Mouse (Mus musculus) MEL (cell line): ENCODE results near the gene Slc24a4.

Experiments
- CHD1 ChIP-seq: IDR thresholded peaks from 2 replicates; pipeline ENCODE4 v1.6.1; 2012; ENCODE audit warnings: low read depth, mild to moderate bottlenecking, inconsistent platforms, low read length, improper control_type of control experiment
- CHD2 ChIP-seq: IDR thresholded peaks from 2 replicates; pipeline ENCODE4 v1.6.1; 2011; ENCODE audit warnings: low read length, improper control_type of control experiment
- CTCF ChIP-seq, 3 experiments: IDR thresholded peaks in 2 of 3; conservative IDR thresholded peaks in 1 of 3; 2 replicates each; pipeline ENCODE4 v1.5.1; 2011 to 2012; ENCODE audit warnings: low read length in 3 of 3, low read depth in 2 of 3, mild to moderate bottlenecking in 2 of 3, improper control_type of control experiment in 1 of 3, inconsistent platforms in 1 of 3, mixed read lengths in 1 of 3, moderate library complexity in 1 of 3; ENCODE audit not compliant: control insufficient read depth in 1 of 3, insufficient read depth in 1 of 3, poor library complexity in 1 of 3, severe bottlenecking in 1 of 3
- E2F4 ChIP-seq: IDR thresholded peaks from 2 replicates; pipeline ENCODE4 v1.6.1; 2011; ENCODE audit warnings: low read depth, low read length, improper control_type of control experiment, borderline replicate concordance
- MAZ ChIP-seq: IDR thresholded peaks from 2 replicates; pipeline ENCODE4 v1.6.1; 2012; ENCODE audit warnings: low read depth, mild to moderate bottlenecking, inconsistent platforms, low read length, improper control_type of control experiment
- NRF1 ChIP-seq: IDR thresholded peaks from 2 replicates; pipeline ENCODE4 v1.6.1; 2014; ENCODE audit warnings: low read depth, mild to moderate bottlenecking, inconsistent platforms, low read length, improper control_type of control experiment, moderate library complexity; ENCODE audit not compliant: poor library complexity, insufficient read depth, severe bottlenecking
- POLR2A ChIP-seq, 2 experiments: IDR thresholded peaks; 2 replicates each; pipeline ENCODE4 v1.6.1; 2011 to 2012; ENCODE audit warnings: low read length in 2 of 2, mild to moderate bottlenecking in 2 of 2, control low read depth in 1 of 2, improper control_type of control experiment in 1 of 2, low read depth in 1 of 2, moderate library complexity in 1 of 2; ENCODE audit not compliant: control insufficient read depth in 1 of 2, insufficient read depth in 1 of 2, poor library complexity in 1 of 2
- RCOR1 ChIP-seq: IDR thresholded peaks from 2 replicates; pipeline ENCODE4 v1.6.1; 2012; ENCODE audit warnings: low read depth, mild to moderate bottlenecking, inconsistent platforms, low read length, improper control_type of control experiment
- USF1 ChIP-seq: IDR thresholded peaks from 2 replicates; pipeline ENCODE4 v1.6.1; 2014; ENCODE audit warnings: low read depth, mild to moderate bottlenecking, inconsistent platforms, low read length, improper control_type of control experiment, moderate library complexity
- ZMIZ1 ChIP-seq: IDR thresholded peaks from 2 replicates; pipeline ENCODE4 v1.6.1; 2012; ENCODE audit warnings: low read depth, mild to moderate bottlenecking, inconsistent platforms, low read length, improper control_type of control experiment, moderate library complexity
- ZNF384 ChIP-seq: IDR thresholded peaks from 2 replicates; pipeline ENCODE4 v1.6.1; 2012; ENCODE audit warnings: low read depth, mild to moderate bottlenecking, inconsistent platforms, low read length, improper control_type of control experiment

- TF ChIP-seq POLR2A (IDR thresholded peaks at IDR 0.05; ENCODE audit: control insufficient read depth in 1 of 2, insufficient read depth in 1 of 2, low read depth in 1 of 2, low read length in 2 of 2, poor library complexity in 1 of 2) = no peak
- TF ChIP-seq ZMIZ1 = no peak
- TF ChIP-seq MAZ = no peak
- no peak for TF ChIP-seq CHD1
- no peak for TF ChIP-seq ZNF384
- TF ChIP-seq CTCF (IDR thresholded peaks at IDR 0.05 in 2 of 3, conservative IDR thresholded peaks at IDR 0.05 in 1 of 3; ENCODE audit: control insufficient read depth in 1 of 3, insufficient read depth in 1 of 3, low read depth in 2 of 3, low read length in 3 of 3, poor library complexity in 1 of 3, severe bottlenecking in 1 of 3) = no peak
- no peak for TF ChIP-seq E2F4
- TF ChIP-seq RCOR1 = no peak
- no peak for TF ChIP-seq CHD2
- no peak for TF ChIP-seq USF1
- TF ChIP-seq NRF1 = no peak
Observed at GRCm38 (mm10) chr12:102225165-102225564, 96.6 kb downstream of the Slc24a4 start.
